Mouse (Mus musculus) myocyte (in vitro differentiated cells): ENCODE measurements at regions not wholly inside any gene's neighbourhood (a gene's known extent, or its start where the extent isn't known, plus 50 kb on each side); places are given as distances from the start of the nearest gene placed in this dataset.

Experiments used
- MAX ChIP-seq: IDR thresholded peaks from one replicate; pipeline ENCODE4 v1.6.1; 2011; ENCODE audit warnings: low read depth, mild to moderate bottlenecking, control low read depth
- MYOG ChIP-seq, 3 experiments: IDR thresholded peaks; one replicate each; pipeline ENCODE4 v1.6.1; 2011; ENCODE audit warnings: control low read depth in 2 of 3, low read depth in 2 of 3, mild to moderate bottlenecking in 2 of 3; ENCODE audit not compliant: insufficient read length in 2 of 3, control insufficient read depth in 1 of 3, insufficient read depth in 1 of 3
- POLR2A ChIP-seq: IDR thresholded peaks from one replicate; pipeline ENCODE4 v1.6.1; 2011; ENCODE audit warnings: low read depth, mild to moderate bottlenecking, control low read depth, moderate library complexity; ENCODE audit not compliant: insufficient read length
- USF1 ChIP-seq: IDR thresholded peaks from one replicate; pipeline ENCODE4 v1.6.1; 2011; ENCODE audit warnings: low read depth, mild to moderate bottlenecking, control low read depth, moderate library complexity

DNA sequence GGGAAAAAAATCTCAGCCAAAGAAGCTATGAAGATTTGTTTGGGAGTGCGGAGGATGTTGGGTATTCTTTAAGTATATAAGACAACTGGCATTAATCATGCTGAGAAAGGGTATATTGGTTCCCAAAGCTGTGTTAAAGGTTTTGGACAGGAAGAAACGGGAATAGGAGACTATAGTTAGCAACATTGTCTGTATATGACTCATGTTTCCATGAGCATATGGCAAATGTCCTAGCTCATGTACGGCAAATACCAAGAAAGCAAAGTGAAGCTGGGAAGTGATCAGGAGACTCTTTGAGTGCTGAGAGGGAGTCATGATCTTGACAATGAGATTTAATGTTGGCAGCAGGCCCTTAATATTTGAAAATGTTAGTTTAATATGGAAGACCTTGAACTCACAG, 401.8 kb downstream of the Btg1 start:
- TF ChIP-seq POLR2A = no peak
- TF ChIP-seq USF1 = no peak
- TF ChIP-seq MYOG (IDR thresholded peaks at IDR 0.05; ENCODE audit: control insufficient read depth in 1 of 3, insufficient read depth in 1 of 3, insufficient read length in 2 of 3, low read depth in 2 of 3) = no peak
- TF ChIP-seq MAX = no peak
